ENCODE assay signal across 7 mouse cellular contexts in genomic region chr7:46796206-46796679, GRCm38 (mm10). TPM values are rescaled to one million over a fixed set of nuclear protein-coding genes. Genes with fewer than 3 reads are reported as not detected.
DNase-seq lines count a peak whose midpoint lies in the region; ATAC-seq and TF ChIP-seq lines count a peak whose summit lies in the region.

No protein-coding gene starts in this region.

- H3K36me3 ChIP-seq in lung, embryonic 16.5 days (ENCODE audit: control insufficient read depth, insufficient read depth, low read length), result peaks cover 6% of the 10 kb centered on the region
- 0 out of 2 replicates have a peak, but pooled peaks cover 6% of the 10 kb centered on the region for H3K36me3 ChIP-seq in embryonic facial prominence, embryonic 15.5 days
- peaks cover 4% of the 10 kb centered on the region; the same call in 1 of the 2 replicates for H3K36me3 ChIP-seq in hindbrain, postnatal 0 days (ENCODE audit: insufficient read depth, low read length)
- peaks cover 17% of the 10 kb centered on the region for H3K36me3 ChIP-seq in midbrain, embryonic 14.5 days (ENCODE audit: control insufficient read depth, insufficient read depth, low read length)

- no peak; the same call in 1 of the 2 replicates for ATAC-seq in lung, embryonic 16.5 days (ENCODE audit: low read depth)
- ATAC-seq in embryonic facial prominence, embryonic 15.5 days (ENCODE audit: insufficient number of reproducible peaks, low FRiP score, low TSS enrichment, low read depth), result no peak; the same call in 1 of the 2 replicates
- ATAC-seq in hindbrain, postnatal 0 days, result peak; percentile 66
- ATAC-seq in midbrain, embryonic 14.5 days (ENCODE audit: low FRiP score, low TSS enrichment), result no peak; the same call in 1 of the 2 replicates

- no peaks in the 10 kb centered on the region for H3K27me3 ChIP-seq in lung, embryonic 16.5 days (ENCODE audit: control insufficient read depth, insufficient read depth, low read depth, low read length)
- H3K27me3 ChIP-seq in embryonic facial prominence, embryonic 15.5 days, result no peaks in the 10 kb centered on the region
- no peaks in the 10 kb centered on the region for H3K27me3 ChIP-seq in hindbrain, postnatal 0 days (ENCODE audit: insufficient read depth, low read length)
- H3K27me3 ChIP-seq in midbrain, embryonic 14.5 days (ENCODE audit: control insufficient read depth, insufficient read depth, low read length), result no peaks in the 10 kb centered on the region

- no peak for DNase-seq in lung, adult 18-20 months
- DNase-seq in hindbrain, postnatal 0 days (ENCODE audit: low spot score), result no peak
- DNase-seq in midbrain, embryonic 14.5 days, result no peak
- no peak for DNase-seq in spleen, postnatal 4 days (ENCODE audit: low spot score in 2 of 2)
- DNase-seq in right cerebral cortex, postnatal 25 days, result no peak

- no peaks in the 10 kb centered on the region for H3K9me3 ChIP-seq in lung, embryonic 16.5 days (ENCODE audit: control insufficient read depth, low read length)
- no peaks in the 10 kb centered on the region for H3K9me3 ChIP-seq in embryonic facial prominence, embryonic 15.5 days (replicated peaks)
- H3K9me3 ChIP-seq in hindbrain, postnatal 0 days (ENCODE audit: low read length), result no peaks in the 10 kb centered on the region
- no peaks in the 10 kb centered on the region for H3K9me3 ChIP-seq in midbrain, embryonic 14.5 days (ENCODE audit: control insufficient read depth, low read length)

- H3K4me3 ChIP-seq in lung, embryonic 16.5 days (ENCODE audit: low read length), result peak overlapping the region; percentile 84
- peak overlapping the region; percentile 93 for H3K4me3 ChIP-seq in embryonic facial prominence, embryonic 15.5 days (replicated peaks)
- H3K4me3 ChIP-seq in hindbrain, postnatal 0 days (ENCODE audit: low read length), result peak overlapping the region; percentile 98
- peak overlapping the region; percentile 96 for H3K4me3 ChIP-seq in midbrain, embryonic 14.5 days (replicated peaks; ENCODE audit: low read depth, low read length)

- TF ChIP-seq CTCF in hindbrain, postnatal 0 days (IDR thresholded peaks at IDR 0.05; ENCODE audit: low read depth), result no peak

- peak overlapping the region; percentile 92 for H3K9ac ChIP-seq in lung, embryonic 16.5 days (ENCODE audit: low read length)
- H3K9ac ChIP-seq in embryonic facial prominence, embryonic 15.5 days, result peak overlapping the region; percentile 88
- peak overlapping the region; percentile 87 for H3K9ac ChIP-seq in hindbrain, postnatal 0 days (replicated peaks; ENCODE audit: low read length)
- H3K9ac ChIP-seq in midbrain, embryonic 14.5 days (replicated peaks; ENCODE audit: low read length), result peak overlapping the region; percentile 88

- peaks cover 15% of the 10 kb centered on the region for H3K4me1 ChIP-seq in lung, embryonic 16.5 days (replicated peaks; ENCODE audit: control insufficient read depth, insufficient read depth, low read length)
- peaks cover 17% of the 10 kb centered on the region for H3K4me1 ChIP-seq in embryonic facial prominence, embryonic 15.5 days
- no peaks in the 10 kb centered on the region; the same call in 1 of the 2 replicates for H3K4me1 ChIP-seq in hindbrain, postnatal 0 days (ENCODE audit: insufficient read depth, low read length)
- peaks cover 22% of the 10 kb centered on the region for H3K4me1 ChIP-seq in midbrain, embryonic 14.5 days (ENCODE audit: control insufficient read depth, insufficient read depth, low read length)

- H3K4me2 ChIP-seq in lung, embryonic 16.5 days (ENCODE audit: low read depth, low read length), result peak overlapping the region; percentile 78
- peak overlapping the region; percentile 89 for H3K4me2 ChIP-seq in embryonic facial prominence, embryonic 15.5 days (replicated peaks)
- H3K4me2 ChIP-seq in hindbrain, postnatal 0 days (ENCODE audit: low read depth, low read length), result peak overlapping the region; percentile 98
- peak overlapping the region; percentile 93 for H3K4me2 ChIP-seq in midbrain, embryonic 14.5 days (ENCODE audit: low read length)

- under 1% methylated on average over 31 of the region's 31 CpGs for WGBS in lung, embryonic 16.5 days
- 0% methylated on average over 31 of the region's 31 CpGs for WGBS in embryonic facial prominence, embryonic 15.5 days
- under 1% methylated on average over 31 of the region's 31 CpGs for WGBS in hindbrain, postnatal 0 days
- under 1% methylated on average over 31 of the region's 31 CpGs for WGBS in midbrain, embryonic 14.5 days

- H3K27ac ChIP-seq in lung, embryonic 16.5 days (ENCODE audit: low read length), result peak overlapping the region; percentile 30
- peak overlapping the region; percentile 89 for H3K27ac ChIP-seq in embryonic facial prominence, embryonic 15.5 days (replicated peaks)
- H3K27ac ChIP-seq in hindbrain, postnatal 0 days, result peak overlapping the region; percentile 86
- H3K27ac ChIP-seq in midbrain, embryonic 14.5 days (replicated peaks; ENCODE audit: low read depth, low read length), result peak overlapping the region; percentile 91

RNA-seq across cellular contexts. Expression of gene Gtf2h1, which starts 0.3 kb away (rescaled TPM):
- polyA plus RNA-seq in lung, embryonic 16.5 days (2015; fragmentation: Nextera tagmentation; extraction: Ambion mirVana), result 40.6 and 41.7 TPM in 2 replicates
- 47.1 and 48.5 TPM in 2 replicates for polyA plus RNA-seq in embryonic facial prominence, embryonic 15.5 days (2015; fragmentation: Nextera tagmentation; extraction: Ambion mirVana)
- 26.5 and 26.6 TPM in 2 replicates for total RNA-seq in hindbrain, postnatal 0 days (2014; rRNA removed)
- polyA plus RNA-seq in hindbrain, postnatal 0 days (2015; fragmentation: Nextera tagmentation; extraction: Ambion mirVana), result 36.2 and 39.2 TPM in 2 replicates
- polyA plus RNA-seq in midbrain, embryonic 14.5 days (2014; fragmentation: Nextera tagmentation; extraction: Ambion mirVana), result 38.1 and 47.2 TPM in 2 replicates

RNA-seq across cellular contexts. Expression of gene Hps5, which starts 0.4 kb away (rescaled TPM):
- 21.4 and 23.5 TPM in 2 replicates for polyA plus RNA-seq in lung, embryonic 16.5 days (2015; fragmentation: Nextera tagmentation; extraction: Ambion mirVana)
- polyA plus RNA-seq in embryonic facial prominence, embryonic 15.5 days (2015; fragmentation: Nextera tagmentation; extraction: Ambion mirVana), result 21.2 and 23.4 TPM in 2 replicates
- total RNA-seq in hindbrain, postnatal 0 days (2014; rRNA removed), result 20.3 and 21.6 TPM in 2 replicates
- polyA plus RNA-seq in hindbrain, postnatal 0 days (2015; fragmentation: Nextera tagmentation; extraction: Ambion mirVana), result 8.9 and 9.8 TPM in 2 replicates
- polyA plus RNA-seq in midbrain, embryonic 14.5 days (2014; fragmentation: Nextera tagmentation; extraction: Ambion mirVana), result 11.3 and 13.8 TPM in 2 replicates

RNA-seq across cellular contexts. Expression of gene Saa2, which starts 44.7 kb away (rescaled TPM):
- not detected in 2 replicates for polyA plus RNA-seq in lung, embryonic 16.5 days (2015; fragmentation: Nextera tagmentation; extraction: Ambion mirVana)
- not detected in 2 replicates for polyA plus RNA-seq in embryonic facial prominence, embryonic 15.5 days (2015; fragmentation: Nextera tagmentation; extraction: Ambion mirVana)
- 0.05 TPM in 1 of 2 replicates, not detected in the other for total RNA-seq in hindbrain, postnatal 0 days (2014; rRNA removed)
- 0.39 and 1.1 TPM in 2 replicates for polyA plus RNA-seq in hindbrain, postnatal 0 days (2015; fragmentation: Nextera tagmentation; extraction: Ambion mirVana)
- not detected in 2 replicates for polyA plus RNA-seq in midbrain, embryonic 14.5 days (2014; fragmentation: Nextera tagmentation; extraction: Ambion mirVana)

RNA-seq across cellular contexts. Expression of gene Ldha, which starts 45.0 kb away (rescaled TPM):
- polyA plus RNA-seq in lung, embryonic 16.5 days (2015; fragmentation: Nextera tagmentation; extraction: Ambion mirVana), result 1,668 and 1,763 TPM in 2 replicates
- 1,512 and 1,560 TPM in 2 replicates for polyA plus RNA-seq in embryonic facial prominence, embryonic 15.5 days (2015; fragmentation: Nextera tagmentation; extraction: Ambion mirVana)
- total RNA-seq in hindbrain, postnatal 0 days (2014; rRNA removed), result 424 and 467 TPM in 2 replicates
- polyA plus RNA-seq in hindbrain, postnatal 0 days (2015; fragmentation: Nextera tagmentation; extraction: Ambion mirVana), result 747 and 766 TPM in 2 replicates
- polyA plus RNA-seq in midbrain, embryonic 14.5 days (2014; fragmentation: Nextera tagmentation; extraction: Ambion mirVana), result 423 and 442 TPM in 2 replicates

RNA-seq across cellular contexts. Expression of gene Saa1, which starts 53.5 kb away (rescaled TPM):
- 0.55 TPM in 1 of 2 replicates, not detected in the other for polyA plus RNA-seq in lung, embryonic 16.5 days (2015; fragmentation: Nextera tagmentation; extraction: Ambion mirVana)
- 0.80 TPM in 1 of 2 replicates, not detected in the other for polyA plus RNA-seq in embryonic facial prominence, embryonic 15.5 days (2015; fragmentation: Nextera tagmentation; extraction: Ambion mirVana)
- not detected in 2 replicates for total RNA-seq in hindbrain, postnatal 0 days (2014; rRNA removed)
- polyA plus RNA-seq in hindbrain, postnatal 0 days (2015; fragmentation: Nextera tagmentation; extraction: Ambion mirVana), result 0.32 and 0.43 TPM in 2 replicates
- polyA plus RNA-seq in midbrain, embryonic 14.5 days (2014; fragmentation: Nextera tagmentation; extraction: Ambion mirVana), result not detected in 2 replicates

Comparison
In these comparisons a context has a peak if more than half of its experiments do, and no peak if none do; other contexts are left out.
1. H3K27ac ChIP-seq: peak in every context shown above with its lines; median percentile 91 in midbrain, embryonic 14.5 days; 89 in embryonic facial prominence, embryonic 15.5 days; 86 in hindbrain, postnatal 0 days; 30 in lung, embryonic 16.5 days.